Mouse (Mus musculus) stomach, embryonic 16.5 days (tissue): ENCODE results near the gene Slc44a1. TPM values are rescaled to one million over a fixed set of nuclear protein-coding genes. Genes with fewer than 3 reads are reported as not detected.

Experiments used
- ATAC-seq: fragments of 200-750 bp; cut with Nextera tagmentation; 2 replicates; pipeline ENCODE4 v1.8.0; 2017; ENCODE audit warnings: moderate number of reproducible peaks, moderate TSS enrichment; ENCODE audit not compliant: insufficient read depth, low FRiP score
- H3K27ac ChIP-seq: fragments of 300-500 bp; sonication (generic); 2 replicates; pipeline ENCODE4 v1.5.1; 2014; ENCODE audit warnings: low read length
- H3K27me3 ChIP-seq: fragments of 300-500 bp; sonication (generic); 2 replicates; pipeline ENCODE4 v1.6.1; 2014; ENCODE audit warnings: low read length, control low read depth, mixed read lengths; ENCODE audit not compliant: control insufficient read depth, insufficient read depth
- H3K36me3 ChIP-seq: fragments of 300-500 bp; sonication (generic); 2 replicates; pipeline ENCODE4 v1.6.1; 2014; ENCODE audit warnings: low read length; ENCODE audit not compliant: control insufficient read depth, insufficient read depth
- H3K4me1 ChIP-seq: fragments of 300-500 bp; sonication (generic); 2 replicates; pipeline ENCODE4 v1.6.1; 2014; ENCODE audit warnings: low read length, control low read depth, mixed read lengths; ENCODE audit not compliant: control insufficient read depth, insufficient read depth
- H3K4me2 ChIP-seq: fragments of 300-500 bp; sonication (generic); 2 replicates; pipeline ENCODE4 v1.6.1; 2014; ENCODE audit warnings: low read depth, low read length, mixed read lengths
- H3K4me3 ChIP-seq: fragments of 300-500 bp; sonication (generic); replicated peaks from 2 replicates; pipeline ENCODE4 v1.5.1; 2014; ENCODE audit warnings: mild to moderate bottlenecking, low read length
- H3K9ac ChIP-seq: fragments of 300-500 bp; sonication (generic); 2 replicates; pipeline ENCODE4 v1.6.1; 2014; ENCODE audit warnings: low read length
- H3K9me3 ChIP-seq: fragments of 300-500 bp; sonication (generic); replicated peaks from 2 replicates; pipeline ENCODE4 v1.6.1; 2016; ENCODE audit warnings: low read length, control low read depth; ENCODE audit not compliant: control insufficient read depth
- WGBS: fragments of 180-500 bp; shearing (Covaris S2); extraction: QIAGEN DNeasy Blood & Tissue Kit; methylation state at CpG from one replicate; pipeline ENCODE4 v1.1.7; 2014; 5-methylcytosine and 5-hydroxymethylcytosine counted together
- polyA plus RNA-seq: library from polyadenylated mRNA; unstranded; fragments of >200 nt; fragmentation: Nextera tagmentation; extraction: Ambion mirVana; gene quantifications from 2 replicates; pipeline ENCODE4 v1.2.1, GENCODE M21; 2015

Slc44a1 gene
- polyA plus RNA-seq, 1 experiment from 2014 or later = 17.2 TPM

DNA sequence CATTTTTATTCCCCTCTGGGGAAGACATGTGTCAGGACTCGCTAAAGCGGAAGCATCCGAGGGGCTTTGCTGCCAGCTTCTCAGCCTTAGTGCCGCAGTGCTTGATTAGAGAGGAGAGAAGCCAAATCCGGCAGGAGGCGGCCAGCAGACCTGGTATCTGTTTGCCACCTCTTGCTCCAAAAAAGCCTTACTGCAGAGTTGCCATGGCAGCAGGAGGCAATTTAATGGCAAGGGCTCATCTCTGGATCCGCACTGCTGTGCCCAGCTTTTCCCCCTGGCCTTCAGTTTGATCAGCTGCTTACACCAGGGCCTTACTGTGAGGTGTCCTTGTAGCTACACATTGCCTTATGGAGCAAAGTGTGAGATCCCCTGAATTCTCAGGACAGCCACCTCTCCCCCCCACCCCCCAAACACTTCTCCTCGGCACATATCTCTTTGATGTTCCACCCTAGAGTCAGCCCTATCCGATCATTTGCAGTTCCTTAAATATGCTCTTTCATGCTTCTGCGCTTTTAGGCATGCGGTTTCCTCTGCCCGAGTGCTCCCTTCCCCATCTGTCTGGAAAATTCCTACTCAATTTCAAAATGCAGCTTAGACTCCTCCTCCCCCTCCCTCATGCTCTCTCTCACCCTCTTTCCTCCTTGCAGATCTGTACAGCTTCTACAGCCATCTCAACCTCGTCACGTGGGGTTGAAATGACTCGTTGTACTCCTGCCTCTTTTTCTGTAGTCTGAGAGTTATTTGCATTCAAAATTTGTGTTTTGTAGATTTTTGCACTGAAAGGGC is 72.1 kb downstream of the Slc44a1 start:
- WGBS = 47% methylated on average over 15 of the region's 15 CpGs

DNA sequence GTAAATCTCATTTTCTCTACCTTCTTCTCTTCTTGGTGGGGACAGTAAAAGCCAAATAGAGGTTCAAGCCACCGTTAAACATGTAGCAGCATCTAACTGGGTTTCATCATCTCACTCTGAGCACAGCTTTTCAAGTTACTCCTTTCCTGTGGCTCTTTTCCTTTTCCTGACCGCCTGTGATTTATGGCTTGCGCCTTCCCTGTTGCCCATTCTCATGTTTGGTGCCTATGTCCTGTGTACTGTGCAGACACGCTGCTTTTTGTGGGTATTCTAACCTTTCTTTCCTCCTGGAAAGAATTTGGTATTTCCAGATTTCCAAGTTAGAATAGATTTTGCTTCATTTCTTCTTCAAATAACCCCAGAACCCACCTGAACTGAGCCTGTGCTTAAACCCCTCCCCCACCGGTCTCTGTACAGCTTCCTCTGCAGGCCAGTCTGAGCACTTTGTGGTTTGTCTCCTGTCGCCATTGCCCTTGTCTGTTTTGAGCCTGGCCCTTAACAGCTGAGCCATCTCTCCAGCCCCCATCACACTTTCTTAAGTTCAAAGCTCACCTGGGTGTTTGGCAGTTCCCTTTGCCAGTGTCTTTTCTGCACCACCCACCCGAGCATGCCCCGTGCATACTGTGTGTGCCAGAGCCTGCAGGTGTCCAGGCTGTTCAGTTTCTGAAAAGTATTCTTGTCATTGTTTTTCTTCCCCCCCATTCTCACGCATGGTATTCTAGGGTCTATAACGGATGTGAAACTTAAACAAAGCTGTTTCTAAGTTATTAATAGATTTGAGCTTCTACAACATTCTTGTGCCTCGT is 73.3 kb downstream of the Slc44a1 start:
- peaks cover 19% of the 10 kb centered on the region for H3K4me1 ChIP-seq
- WGBS = 54% methylated on average over 11 of the region's 11 CpGs
- no peak for ATAC-seq
- no peaks in the 10 kb centered on the region for H3K9me3 ChIP-seq
- H3K27me3 ChIP-seq = no peaks in the 10 kb centered on the region
- no peak overlapping the region for H3K4me3 ChIP-seq
- H3K27ac ChIP-seq = peak overlapping the region; percentile 55
- no peak overlapping the region for H3K9ac ChIP-seq
- H3K36me3 ChIP-seq = no peaks in the 10 kb centered on the region
- no peak overlapping the region for H3K4me2 ChIP-seq

More for the DNA sequence above, 72.1 kb downstream of the Slc44a1 start:
- no peaks in the 10 kb centered on the region for H3K9me3 ChIP-seq
- H3K27ac ChIP-seq = peak overlapping the region; percentile 7; the same call in 1 of the 2 replicates
- no peaks in the 10 kb centered on the region for H3K36me3 ChIP-seq
- peaks cover 19% of the 10 kb centered on the region for H3K4me1 ChIP-seq
- no peaks in the 10 kb centered on the region for H3K27me3 ChIP-seq
- H3K4me2 ChIP-seq = no peak overlapping the region
- no peak overlapping the region for H3K4me3 ChIP-seq
- no peak overlapping the region; the same call in 1 of the 2 replicates for H3K9ac ChIP-seq
- peak; percentile 69; the same call in 1 of the 2 replicates for ATAC-seq

DNA sequence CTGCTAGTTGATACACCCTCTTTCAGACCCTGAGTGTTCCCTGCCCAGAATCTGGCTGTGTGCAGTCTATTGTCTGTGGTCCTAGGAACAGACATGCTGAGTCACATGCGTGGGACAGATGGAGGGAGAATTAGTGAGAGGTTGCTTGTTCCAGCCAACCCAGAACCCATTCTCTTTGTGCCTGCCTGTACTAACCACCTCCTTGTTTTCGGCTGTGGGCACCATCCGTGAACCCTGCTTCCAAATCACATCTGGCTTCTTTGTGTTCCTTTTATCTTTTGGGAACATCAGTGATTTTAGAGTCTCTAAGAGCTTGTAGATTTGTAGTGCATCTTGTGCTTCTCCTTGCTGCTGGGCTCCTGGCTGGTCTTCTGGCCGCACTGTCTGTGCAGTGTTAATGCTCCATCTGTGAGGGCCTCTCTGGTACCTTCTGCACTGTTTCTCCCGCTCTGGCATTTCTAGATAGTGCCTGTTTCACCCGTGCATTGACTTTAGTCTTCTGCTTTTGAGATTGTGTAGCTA is 75.9 kb downstream of the Slc44a1 start:
- Histone ChIP-seq H3K4me2 (no peak overlapping the region), H3K27me3 (no peaks in the 10 kb centered on the region), H3K4me3 (no peak overlapping the region), H3K4me1 (peaks cover 19% of the 10 kb centered on the region), H3K9me3 (no peaks in the 10 kb centered on the region), H3K9ac (no peak overlapping the region), H3K27ac (no peak overlapping the region), H3K36me3 (no peaks in the 10 kb centered on the region)
- ATAC-seq = peak; percentile 49; the same call in 1 of the 2 replicates
- WGBS = 66% methylated on average over 6 of the region's 6 CpGs

DNA sequence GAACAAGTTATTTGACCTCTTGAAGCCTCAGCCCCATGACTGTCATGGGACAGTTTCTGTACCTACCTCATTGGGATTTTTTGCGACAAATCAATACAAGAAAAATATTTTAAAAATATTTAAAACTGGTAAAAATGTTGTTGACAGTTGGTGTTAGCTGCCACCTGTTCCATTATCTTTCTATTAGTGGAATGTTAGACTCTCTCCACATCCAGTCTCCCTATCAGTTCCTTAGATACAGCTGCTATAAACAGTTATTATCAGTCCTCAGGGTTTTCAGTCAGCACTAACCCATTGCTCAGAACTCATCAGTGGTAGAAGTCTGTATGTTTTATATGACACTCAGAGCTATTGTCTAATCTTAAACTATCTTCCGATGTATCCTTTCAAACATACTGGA is 79.2 kb downstream of the Slc44a1 start:
- no peak overlapping the region for H3K9ac ChIP-seq
- H3K27ac ChIP-seq = no peak overlapping the region
- H3K9me3 ChIP-seq = no peaks in the 10 kb centered on the region
- no peak overlapping the region for H3K4me2 ChIP-seq
- H3K4me1 ChIP-seq = no peaks in the 10 kb centered on the region
- no peak overlapping the region for H3K4me3 ChIP-seq
- H3K27me3 ChIP-seq = no peaks in the 10 kb centered on the region
- no peak for ATAC-seq
- WGBS = 98% methylated on average over 2 of the region's 2 CpGs
- H3K36me3 ChIP-seq = no peaks in the 10 kb centered on the region

DNA sequence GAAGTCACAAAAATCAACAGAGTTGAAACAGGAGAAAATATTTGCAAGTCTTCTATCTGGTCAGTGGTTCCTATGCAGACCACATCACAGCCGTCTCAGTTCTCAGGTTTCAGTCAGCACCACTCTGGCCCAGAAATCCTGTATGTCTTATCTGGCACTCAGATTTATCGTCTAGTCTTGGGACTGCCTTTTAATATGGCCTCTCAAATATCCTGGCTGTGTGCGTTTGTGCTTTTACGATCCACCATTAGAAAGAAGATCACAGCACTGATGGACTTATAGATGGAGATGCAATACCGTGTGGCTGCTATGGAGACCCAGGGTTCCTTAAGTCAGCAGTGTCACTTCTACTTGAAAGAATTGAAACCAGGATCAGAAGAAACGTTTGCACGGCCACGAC is 80.8 kb downstream of the Slc44a1 start:
- Histone ChIP-seq H3K4me3 (no peak overlapping the region), H3K27ac (no peak overlapping the region), H3K9ac (no peak overlapping the region), H3K27me3 (no peaks in the 10 kb centered on the region), H3K9me3 (no peaks in the 10 kb centered on the region), H3K4me1 (no peaks in the 10 kb centered on the region), H3K4me2 (no peak overlapping the region), H3K36me3 (no peaks in the 10 kb centered on the region)
- WGBS = 74% methylated on average over 8 of the region's 8 CpGs
- no peak for ATAC-seq

DNA sequence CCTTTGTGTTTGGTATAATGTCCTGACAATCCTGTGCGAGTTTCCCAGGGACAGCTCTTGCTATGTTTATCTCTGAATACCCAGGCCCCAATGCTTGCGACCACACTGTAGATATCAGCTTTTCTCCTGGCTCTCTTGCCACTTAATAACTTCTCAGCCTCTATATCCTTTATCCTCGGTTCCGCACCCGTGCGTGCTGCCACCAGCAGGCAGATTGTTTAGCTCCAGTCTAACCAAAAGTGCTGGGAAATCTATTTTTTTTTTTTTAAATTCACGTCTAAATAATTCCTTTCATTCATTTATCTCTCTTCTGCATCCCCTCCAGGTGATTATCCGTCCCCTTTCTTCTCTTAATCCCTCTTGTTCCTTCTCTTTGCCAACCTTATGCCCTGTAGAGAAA is 82.4 kb downstream of the Slc44a1 start:
- H3K9ac ChIP-seq = no peak overlapping the region
- no peaks in the 10 kb centered on the region for H3K27me3 ChIP-seq
- no peak overlapping the region for H3K27ac ChIP-seq
- H3K9me3 ChIP-seq = no peaks in the 10 kb centered on the region
- WGBS = 74% methylated on average over 8 of the region's 8 CpGs
- no peak overlapping the region for H3K4me3 ChIP-seq
- ATAC-seq = no peak
- H3K4me1 ChIP-seq = peaks cover 3% of the 10 kb centered on the region; the same call in 1 of the 2 replicates
- no peaks in the 10 kb centered on the region for H3K36me3 ChIP-seq
- H3K4me2 ChIP-seq = no peak overlapping the region

DNA sequence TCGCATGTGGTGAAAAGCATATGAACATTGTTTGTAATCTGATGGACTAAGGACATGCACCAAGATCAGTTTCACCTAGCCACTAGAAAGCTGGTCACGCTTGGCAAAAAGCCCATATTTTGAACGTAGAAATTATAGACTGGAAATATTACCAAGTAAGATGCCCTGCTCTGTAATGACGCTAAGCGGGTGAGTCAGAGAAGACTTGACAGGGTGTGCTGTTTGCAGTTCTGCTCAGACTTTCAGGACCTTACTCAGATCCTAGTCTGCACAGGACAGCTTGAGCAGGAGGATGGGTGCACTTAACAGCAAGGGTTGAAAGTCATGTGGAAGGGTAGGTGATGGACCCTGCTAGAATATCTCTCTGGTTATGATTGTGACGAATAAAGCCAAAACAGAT is 85.3 kb downstream of the Slc44a1 start:
- H3K4me2 ChIP-seq = no peak overlapping the region
- peaks cover 3% of the 10 kb centered on the region; the same call in 1 of the 2 replicates for H3K4me1 ChIP-seq
- no peaks in the 10 kb centered on the region for H3K36me3 ChIP-seq
- H3K9ac ChIP-seq = no peak overlapping the region
- H3K27me3 ChIP-seq = no peaks in the 10 kb centered on the region
- H3K27ac ChIP-seq = no peak overlapping the region
- ATAC-seq = no peak
- no peaks in the 10 kb centered on the region for H3K9me3 ChIP-seq
- 67% methylated on average over 6 of the region's 6 CpGs for WGBS
- no peak overlapping the region for H3K4me3 ChIP-seq

DNA sequence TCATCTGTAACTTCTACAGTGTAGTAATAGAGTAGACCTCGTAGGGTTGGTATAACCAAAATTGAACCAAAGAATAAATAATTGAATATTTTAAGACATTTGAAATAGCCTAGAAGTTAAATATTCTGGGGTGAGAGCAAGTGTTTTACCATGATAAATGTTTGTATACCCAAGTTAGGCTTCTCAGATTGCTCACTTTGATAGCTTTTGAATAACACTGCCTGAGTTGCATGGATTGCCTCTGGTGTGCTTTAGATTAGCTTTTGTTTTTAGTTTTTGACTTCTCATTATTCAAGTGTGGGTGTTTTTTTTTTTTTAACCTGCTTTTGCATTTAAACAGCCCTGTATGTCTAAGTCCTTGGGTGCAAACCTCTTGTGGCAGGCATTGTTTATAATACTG is 85.8 kb downstream of the Slc44a1 start:
- 49% methylated on average over 1 of the region's 1 CpGs for WGBS
- no peak overlapping the region for H3K27ac ChIP-seq

DNA sequence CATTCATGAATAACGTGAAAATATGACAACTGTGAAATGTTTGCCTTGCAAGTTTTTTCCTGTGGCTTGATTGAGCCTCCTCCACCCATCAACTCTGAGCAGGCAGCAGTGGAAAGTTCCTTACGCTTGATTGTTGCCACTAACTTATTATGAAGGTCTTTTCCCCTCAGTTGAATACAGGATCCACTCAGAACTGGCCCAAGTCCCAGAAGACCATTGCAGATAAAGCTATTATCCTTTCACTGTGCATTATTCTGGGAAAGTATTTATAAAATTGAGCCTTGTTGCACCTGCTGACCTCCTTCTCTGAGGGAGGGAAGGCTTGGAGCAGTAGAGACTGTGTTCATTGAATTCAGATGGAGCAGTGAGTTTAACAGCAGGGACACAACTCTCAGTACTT is 86.2 kb downstream of the Slc44a1 start:
- no peak overlapping the region for H3K4me2 ChIP-seq
- 23% methylated on average over 2 of the region's 2 CpGs for WGBS
- ATAC-seq = no peak
- H3K9me3 ChIP-seq = no peaks in the 10 kb centered on the region
- no peak overlapping the region for H3K27ac ChIP-seq
- no peaks in the 10 kb centered on the region for H3K27me3 ChIP-seq
- no peaks in the 10 kb centered on the region for H3K36me3 ChIP-seq
- H3K4me1 ChIP-seq = peaks cover 3% of the 10 kb centered on the region; the same call in 1 of the 2 replicates
- H3K4me3 ChIP-seq = no peak overlapping the region
- no peak overlapping the region for H3K9ac ChIP-seq

More for the DNA sequence above, 85.8 kb downstream of the Slc44a1 start:
- no peaks in the 10 kb centered on the region for H3K36me3 ChIP-seq
- no peak for ATAC-seq
- no peak overlapping the region for H3K4me3 ChIP-seq
- H3K9me3 ChIP-seq = no peaks in the 10 kb centered on the region
- H3K27me3 ChIP-seq = no peaks in the 10 kb centered on the region
- H3K4me2 ChIP-seq = no peak overlapping the region
- H3K4me1 ChIP-seq = peaks cover 3% of the 10 kb centered on the region; the same call in 1 of the 2 replicates
- H3K9ac ChIP-seq = no peak overlapping the region
